Mouse (Mus musculus): ENCODE data around the gene Vgll4.

DNA sequence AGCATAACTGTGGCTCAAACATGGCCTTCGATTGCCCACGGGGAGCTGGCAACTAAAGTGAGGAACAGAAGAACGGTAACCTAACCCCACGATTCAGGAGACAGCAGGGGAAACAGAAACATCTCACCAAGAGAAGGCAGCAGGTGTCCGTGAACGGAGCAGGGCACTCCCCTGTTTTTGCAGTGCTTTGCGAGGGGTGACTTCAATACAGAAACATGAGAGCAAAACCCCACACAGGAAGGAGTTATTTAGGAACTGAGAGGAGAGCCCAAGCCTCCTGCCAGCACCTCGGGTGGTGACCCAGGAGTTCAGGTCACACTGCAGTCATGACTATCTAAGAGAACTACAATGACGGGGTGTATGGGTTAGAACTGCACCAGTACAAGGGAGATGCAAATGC is 40.5 kb upstream of the Vgll4 start:
- no peak for TF ChIP-seq CTCF (IDR thresholded peaks at IDR 0.05; ENCODE audit: borderline replicate concordance, extremely low read depth, insufficient read depth, insufficient read length)
- no peak for TF ChIP-seq POLR2A (IDR thresholded peaks at IDR 0.05; ENCODE audit: borderline replicate concordance, extremely low read depth, insufficient read depth, insufficient read length, poor library complexity, severe bottlenecking)
